Mouse (Mus musculus): ENCODE measurements around the gene Fmo5. TPM values are rescaled to one million over a fixed set of nuclear protein-coding genes. Genes with fewer than 3 reads are reported as not detected.

Fmo5 gene
- total RNA-seq (2023): 10 to 100 TPM; 10.9 to 12.2 TPM

GRCm38 (mm10) chr3:97628391-97629001 is at the start of gene Fmo5:
Gene Fmo5, plus strand, starts transcription at chr3:97628804.

GRCm38 (mm10) chr3:97609845-97610410 is 18.7 kb upstream of the Fmo5 start, which contains the start of gene Chd1l:
Gene Chd1l, minus strand, starts transcription at chr3:97610203.

GRCm38 (mm10) chr3:97657655-97658411 is 29.2 kb downstream of the Fmo5 start, which contains the start of gene Prkab2:
Gene Prkab2, plus strand, starts transcription at chr3:97658193.

GRCm38 (mm10) chr3:97674644-97675110 is 46.1 kb downstream of the Fmo5 start, which contains the start of gene Gm17651:
Gene Gm17651, minus strand, starts transcription at chr3:97674694.

Other genes with a start within 250 kb of the Fmo5 start
- not detected for gene Olfr1402, start 206.8 kb upstream of the Fmo5 start, total RNA-seq (2023)
- 10 to 100 TPM; 37.5 to 44.8 TPM for gene Chd1l, start 18.6 kb upstream of the Fmo5 start, total RNA-seq (2023)
- gene Prkab2, start 29.4 kb downstream of the Fmo5 start, total RNA-seq (2023): 10 to 100 TPM in 1 of 2 experiments, 1 to 10 TPM in 1; 6.2 to 10.4 TPM
- gene Gm17651, start 45.9 kb downstream of the Fmo5 start, total RNA-seq (2023): not detected

Data from T-cell, adult 66 days (primary cell).